Mouse (Mus musculus): Measurements from ENCODE around the gene Crebrf.
A peak's percentile ranks its signal among the peaks of the same experiment; 100 is the strongest.

Gene Crebrf

GRCm38 (mm10) chr17:26715271-26715758 lies at the start of gene Crebrf:
Gene Crebrf (plus strand): TSS chr17:26715650.
- peak; percentile 90 for DNase-seq (ENCODE audit: low read depth, low spot score)

GRCm38 (mm10) chr17:26671268-26671667 lies 44.2 kb upstream of the Crebrf start:
- no peak for DNase-seq (ENCODE audit: low read depth, low spot score)

- no peak for DNase-seq (ENCODE audit: low read depth, low spot score)
These were observed 39.6 kb upstream of the Crebrf start for GRCm38 (mm10) chr17:26675845-26676244.

DNA sequence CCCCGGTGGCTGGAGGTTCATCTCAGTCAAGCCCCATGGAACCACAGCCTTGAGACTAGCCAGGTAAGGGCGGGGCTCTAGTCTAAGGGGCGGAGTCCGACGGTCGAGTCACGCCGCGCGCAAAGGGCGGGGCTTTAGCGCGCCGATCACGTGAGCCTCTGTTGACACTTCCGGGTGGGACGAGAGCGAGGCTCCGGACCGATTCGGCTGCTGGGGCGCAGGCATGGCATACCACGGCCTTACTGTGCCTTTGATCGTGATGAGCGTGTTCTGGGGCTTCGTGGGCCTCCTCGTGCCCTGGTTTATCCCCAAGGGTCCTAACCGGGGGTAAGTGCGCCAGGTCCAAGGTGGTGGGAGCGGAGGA lies 39.2 kb upstream of the Crebrf start:
- DNase-seq (ENCODE audit: low read depth, low spot score), result peak; percentile 87

DNA sequence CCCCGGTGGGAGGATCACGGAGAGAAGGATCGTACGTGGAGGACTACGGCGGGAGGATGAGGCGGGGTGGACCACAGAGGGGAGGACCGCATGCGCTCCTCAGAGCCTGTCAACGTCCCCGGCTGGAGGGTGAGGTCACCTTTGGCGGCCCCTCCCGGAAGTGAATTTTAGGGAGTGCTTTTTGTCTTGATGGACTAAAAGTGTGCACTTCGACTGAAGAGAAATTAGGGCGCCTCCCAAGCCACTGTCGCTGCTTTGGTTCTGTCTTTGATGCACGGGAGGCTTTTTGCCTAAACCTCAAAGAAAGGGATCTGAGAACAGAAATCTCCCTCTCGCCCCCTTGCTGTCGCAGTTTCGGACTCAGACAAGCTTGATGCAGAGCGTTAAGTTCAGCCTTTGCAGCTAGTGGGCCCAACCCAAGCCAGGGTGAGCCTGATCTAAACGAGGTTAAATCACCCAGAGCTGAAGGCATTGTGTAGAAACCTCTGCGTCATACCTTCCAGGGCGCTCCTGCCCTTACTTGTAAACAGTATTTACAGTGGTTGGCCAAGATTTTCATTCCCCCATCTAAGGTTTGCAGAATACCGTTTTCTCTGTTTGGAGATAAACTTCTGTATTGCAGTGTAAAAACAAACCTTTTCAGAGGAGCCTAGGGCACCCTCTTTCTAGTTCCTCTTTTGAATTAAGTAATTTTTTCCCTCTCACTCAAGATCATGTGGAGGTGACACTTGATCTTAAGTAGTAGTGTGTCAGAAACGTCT lies 38.7 kb upstream of the Crebrf start:
- DNase-seq (ENCODE audit: low read depth, low spot score), result no peak

DNA sequence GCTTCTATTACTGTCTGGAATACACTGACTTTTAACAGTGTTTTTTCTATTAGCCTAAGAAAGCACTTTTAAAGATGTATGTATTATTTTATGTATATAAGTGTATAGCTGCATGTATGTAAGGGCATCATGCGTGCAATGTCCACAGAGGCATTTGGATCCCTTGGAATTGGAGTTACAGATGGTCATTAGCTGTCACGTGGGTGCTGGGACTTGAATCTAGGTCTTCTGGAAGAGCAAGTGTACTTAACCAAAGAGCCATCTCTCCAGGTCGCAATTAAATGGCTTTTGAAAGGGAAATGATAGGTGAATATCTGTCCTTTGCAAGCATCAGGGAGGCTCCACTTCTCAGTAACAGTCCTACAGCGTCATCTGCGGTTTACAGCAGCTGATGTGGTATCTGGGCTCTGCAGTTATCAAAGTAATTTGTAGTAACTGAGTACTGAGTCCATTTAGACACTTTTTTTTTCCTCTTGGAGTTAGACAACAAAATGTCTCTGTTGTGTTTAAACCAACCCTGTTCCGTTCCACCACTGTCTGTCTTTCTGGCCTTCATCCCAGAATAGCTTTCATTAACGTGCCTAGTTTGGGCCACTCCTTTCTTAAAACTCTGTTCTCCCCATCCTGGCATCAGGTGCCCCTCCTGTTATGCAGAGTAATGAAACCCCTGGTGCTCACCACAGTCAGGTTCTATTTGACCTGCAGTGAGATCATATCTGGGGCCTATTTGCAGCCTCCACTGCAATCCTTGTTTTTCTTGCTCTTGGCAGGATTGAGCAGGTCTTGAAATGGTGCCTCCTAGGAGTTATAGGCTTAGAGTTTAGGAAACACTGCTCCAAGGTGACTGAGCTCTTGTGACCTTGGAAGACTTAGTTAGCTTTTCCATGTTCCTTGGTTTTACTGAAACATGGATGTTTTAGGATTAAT lies 37.5 kb upstream of the Crebrf start:
- no peak for DNase-seq (ENCODE audit: low read depth, low spot score)

DNA sequence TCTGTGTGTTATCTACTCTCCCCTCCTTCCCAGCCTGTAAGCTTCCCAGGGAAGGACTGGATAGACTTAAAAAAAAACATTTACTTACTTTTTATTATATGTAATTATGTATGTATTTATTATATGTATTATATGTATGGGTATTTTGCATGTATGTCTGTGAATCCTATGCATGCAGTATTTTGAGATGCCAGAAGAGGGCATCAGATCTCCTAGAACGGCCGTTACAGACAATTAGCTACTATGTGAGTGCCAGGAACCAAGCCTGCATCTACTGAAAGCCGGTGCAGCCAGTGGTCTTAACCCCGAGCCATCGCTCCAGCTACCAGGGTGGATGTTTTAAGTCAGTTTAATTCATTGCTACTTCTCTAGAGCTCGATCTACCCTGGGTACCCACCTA lies 34.2 kb upstream of the Crebrf start:
- no peak for DNase-seq (ENCODE audit: low read depth, low spot score)

GRCm38 (mm10) chr17:26686334-26687000 lies 29.0 kb upstream of the Crebrf start:
- DNase-seq (ENCODE audit: low read depth, low spot score), result no peak

DNA sequence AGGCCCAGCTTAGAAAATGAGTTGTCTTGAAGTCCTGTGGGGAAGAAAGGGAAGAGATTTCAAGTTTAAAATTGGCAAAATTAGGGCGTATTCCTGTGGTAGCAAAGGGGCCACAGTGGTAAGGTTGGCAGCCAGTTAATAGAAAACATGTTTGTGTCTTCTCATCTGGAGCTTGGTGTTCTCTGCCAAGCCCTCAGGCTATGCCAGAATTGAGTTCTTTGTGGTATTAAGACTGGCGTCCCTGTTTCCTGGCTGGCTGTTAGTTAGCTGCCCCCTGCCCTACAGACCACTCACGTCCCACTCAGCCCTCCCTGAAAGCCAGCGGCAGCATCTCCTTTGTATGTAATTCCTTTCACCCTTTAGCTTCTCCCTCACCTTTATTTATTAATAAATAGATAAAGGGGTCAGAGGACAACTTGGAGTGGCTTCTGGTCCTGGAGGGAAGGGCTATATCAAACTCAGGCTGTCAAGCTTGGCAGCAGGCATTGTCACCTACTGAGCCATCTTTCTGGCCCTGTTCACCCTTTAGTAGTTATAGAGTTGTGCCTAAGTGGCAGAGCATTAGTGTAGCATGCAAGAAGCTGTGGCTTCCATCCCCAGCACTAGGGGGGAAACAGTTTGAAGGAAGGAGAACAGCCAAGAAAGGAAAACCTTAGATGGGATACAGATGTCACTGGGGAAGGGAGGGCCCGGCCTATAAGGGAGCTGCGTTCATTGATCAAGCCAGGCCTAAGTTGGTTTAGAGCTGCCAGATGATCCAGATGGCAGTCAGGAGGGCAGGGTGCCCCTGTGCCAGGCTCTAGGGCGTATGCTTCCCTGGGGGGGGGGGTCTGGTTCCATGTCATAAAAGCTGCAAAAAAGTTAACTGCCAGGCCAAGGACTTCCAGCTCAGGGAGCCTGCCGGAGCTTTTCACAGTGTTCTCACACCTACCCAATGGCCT lies 26.4 kb upstream of the Crebrf start:
- DNase-seq (ENCODE audit: low read depth, low spot score), result no peak

GRCm38 (mm10) chr17:26689810-26690209 lies 25.6 kb upstream of the Crebrf start:
- no peak for DNase-seq (ENCODE audit: low read depth, low spot score)

- DNase-seq (ENCODE audit: low read depth, low spot score), result no peak
These were observed 25.2 kb upstream of the Crebrf start for GRCm38 (mm10) chr17:26690236-26690635.

DNA sequence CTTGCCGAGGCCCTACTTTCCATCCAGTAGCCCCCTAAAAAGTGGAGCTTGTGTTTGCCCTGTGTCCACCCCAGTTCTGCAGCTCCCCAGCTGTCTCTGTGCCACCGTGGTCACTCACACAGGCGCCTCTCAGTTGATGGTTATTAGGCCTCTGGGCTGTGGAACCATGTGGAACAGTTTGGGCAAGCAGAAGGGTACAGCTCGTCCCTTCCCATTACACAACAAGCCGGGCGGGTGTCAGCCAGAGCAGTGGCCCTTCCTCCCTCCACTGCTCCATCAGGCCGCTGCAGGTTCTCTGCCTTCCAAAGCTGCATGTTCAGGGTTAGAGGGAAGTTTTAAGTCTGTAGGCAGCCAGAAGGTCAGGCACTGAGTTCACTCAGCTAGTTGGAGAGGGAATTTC lies 24.3 kb upstream of the Crebrf start:
- no peak for DNase-seq (ENCODE audit: low read depth, low spot score)

- DNase-seq (ENCODE audit: low read depth, low spot score), result no peak
These were observed 22.0 kb upstream of the Crebrf start for GRCm38 (mm10) chr17:26693424-26693823.

GRCm38 (mm10) chr17:26694171-26694570 lies 21.3 kb upstream of the Crebrf start:
- no peak for DNase-seq (ENCODE audit: low read depth, low spot score)

- no peak for DNase-seq (ENCODE audit: low read depth, low spot score)
These were observed 20.3 kb upstream of the Crebrf start for GRCm38 (mm10) chr17:26695193-26695592.

GRCm38 (mm10) chr17:26698846-26699245 lies 16.6 kb upstream of the Crebrf start:
- no peak for DNase-seq (ENCODE audit: low read depth, low spot score)

- no peak for DNase-seq (ENCODE audit: low read depth, low spot score)
These were observed 15.4 kb upstream of the Crebrf start for GRCm38 (mm10) chr17:26699819-26700616.

GRCm38 (mm10) chr17:26701565-26701964 lies 13.9 kb upstream of the Crebrf start:
- no peak for DNase-seq (ENCODE audit: low read depth, low spot score)

GRCm38 (mm10) chr17:26702621-26703020 lies 12.8 kb upstream of the Crebrf start:
- DNase-seq (ENCODE audit: low read depth, low spot score), result no peak

DNA sequence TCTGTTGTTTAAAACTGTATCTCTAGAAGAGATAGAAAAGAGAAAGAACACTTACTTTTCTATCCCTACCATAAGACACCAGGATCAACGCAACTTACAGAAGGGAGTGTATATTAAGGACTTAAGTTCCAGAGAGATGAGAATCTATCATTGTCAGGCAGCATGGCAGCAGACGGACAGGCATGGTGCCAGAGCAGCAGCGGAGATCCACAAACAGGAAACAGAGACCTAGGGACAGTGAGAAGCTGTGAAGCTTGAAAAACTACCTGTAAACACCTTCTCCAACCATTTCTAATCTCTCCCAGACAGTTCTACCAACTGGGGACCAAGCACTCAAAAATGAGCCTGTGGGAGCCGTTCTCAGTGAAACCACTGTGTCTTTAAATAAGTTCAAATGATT lies 11.8 kb upstream of the Crebrf start:
- no peak for DNase-seq (ENCODE audit: low read depth, low spot score)
